Mouse (Mus musculus): Measurements from ENCODE around the gene Miga2. TPM values are rescaled to one million over a fixed set of nuclear protein-coding genes. Genes with fewer than 3 reads are reported as not detected.

The Miga2 gene
- polyA plus RNA-seq, 1 experiment = 34.4 TPM

GRCm38 (mm10) chr2:30419112-30419511, 55.1 kb downstream of the Miga2 start:
- no peak for DNase-seq (ENCODE audit: low spot score)

GRCm38 (mm10) chr2:30421432-30421831, 57.4 kb downstream of the Miga2 start:
- no peak for DNase-seq (ENCODE audit: low spot score)

- no peak for DNase-seq (ENCODE audit: low spot score)
These were observed 65.1 kb downstream of the Miga2 start for GRCm38 (mm10) chr2:30429156-30429555.

Other genes with a start within 250 kb of the Miga2 start
- gene Zer1, start 239.6 kb upstream of the Miga2 start, polyA plus RNA-seq (2012; rRNA removed) = 46.2 and 46.5 TPM in 2 replicates
- gene Tbc1d13, start 230.5 kb upstream of the Miga2 start, polyA plus RNA-seq (2012; rRNA removed) = 29.2 and 29.5 TPM in 2 replicates
- gene Endog, start 192.7 kb upstream of the Miga2 start, polyA plus RNA-seq (2012; rRNA removed) = 26.0 and 26.4 TPM in 2 replicates
- 25.0 and 26.9 TPM in 2 replicates for gene Spout1, start 185.8 kb upstream of the Miga2 start, polyA plus RNA-seq (2012; rRNA removed)
- gene Kyat1, start 158.4 kb upstream of the Miga2 start, polyA plus RNA-seq (2012; rRNA removed) = 75.5 and 103 TPM in 2 replicates
- gene Lrrc8a, start 126.5 kb upstream of the Miga2 start, polyA plus RNA-seq (2012; rRNA removed) = 24.3 and 30.2 TPM in 2 replicates
- 4.1 and 5.4 TPM in 2 replicates for gene Gm28035, start 123.7 kb upstream of the Miga2 start, polyA plus RNA-seq (2012; rRNA removed)
- 36.2 and 55.9 TPM in 2 replicates for gene Phyhd1, start 98.0 kb upstream of the Miga2 start, polyA plus RNA-seq (2012; rRNA removed)
- not detected in 2 replicates for gene Gm28038, start 83.2 kb upstream of the Miga2 start, polyA plus RNA-seq (2012; rRNA removed)
- gene Dolk, start 77.9 kb upstream of the Miga2 start, polyA plus RNA-seq (2012; rRNA removed) = 14.4 and 15.7 TPM in 2 replicates
- 17.2 and 18.1 TPM in 2 replicates for gene Nup188, start 77.8 kb upstream of the Miga2 start, polyA plus RNA-seq (2012; rRNA removed)
- 191 and 259 TPM in 2 replicates for gene Sh3glb2, start 4.9 kb upstream of the Miga2 start, polyA plus RNA-seq (2012; rRNA removed)
- 18.9 and 27.3 TPM in 2 replicates for gene Dolpp1, start 28.0 kb downstream of the Miga2 start, polyA plus RNA-seq (2012; rRNA removed)
- gene Crat, start 51.6 kb downstream of the Miga2 start, polyA plus RNA-seq (2012; rRNA removed) = 27.3 and 38.1 TPM in 2 replicates
- 90.0 and 93.9 TPM in 2 replicates for gene Ptpa, start 51.8 kb downstream of the Miga2 start, polyA plus RNA-seq (2012; rRNA removed)
- 10.7 and 11.0 TPM in 2 replicates for gene Ier5l, start 110.0 kb downstream of the Miga2 start, polyA plus RNA-seq (2012; rRNA removed)
- gene Cstad, start 230.8 kb downstream of the Miga2 start, polyA plus RNA-seq (2012; rRNA removed) = 5.8 and 6.3 TPM in 2 replicates